Mouse (Mus musculus) heart, embryonic 13.5 days (tissue): ENCODE data around the gene Lcn9. TPM values are rescaled to one million over a fixed set of nuclear protein-coding genes. Genes with fewer than 3 reads are reported as not detected.

Experiments
- ATAC-seq: fragments of 200-750 bp; cut with Nextera tagmentation; 2 replicates; pipeline ENCODE4 v1.8.0; 2017; ENCODE audit warnings: moderate TSS enrichment; ENCODE audit not compliant: insufficient number of reproducible peaks, low FRiP score, low TSS enrichment; ENCODE audit errors: extremely low read depth
- H3K27ac ChIP-seq: fragments of 300-500 bp; sonication (generic); replicated peaks from 2 replicates; pipeline ENCODE4 v1.5.1; 2015; ENCODE audit warnings: moderate library complexity, mild to moderate bottlenecking, inconsistent platforms
- H3K27me3 ChIP-seq: fragments of 300-500 bp; sonication (generic); replicated peaks from 2 replicates; pipeline ENCODE4 v1.6.1; 2015; ENCODE audit warnings: mild to moderate bottlenecking, inconsistent platforms
- H3K36me3 ChIP-seq: fragments of 300-500 bp; sonication (generic); 2 replicates; pipeline ENCODE4 v1.6.1; 2015; ENCODE audit warnings: mild to moderate bottlenecking, inconsistent platforms
- H3K4me1 ChIP-seq: fragments of 300-500 bp; sonication (generic); 2 replicates; pipeline ENCODE4 v1.6.1; 2015; ENCODE audit warnings: inconsistent platforms
- H3K4me2 ChIP-seq: fragments of 300-500 bp; sonication (generic); 2 replicates; pipeline ENCODE4 v1.6.1; 2015; ENCODE audit warnings: inconsistent platforms, mild to moderate bottlenecking, moderate library complexity
- H3K4me3 ChIP-seq: fragments of 300-500 bp; sonication (generic); 2 replicates; pipeline ENCODE4 v1.5.1; 2015; ENCODE audit warnings: moderate library complexity, mild to moderate bottlenecking, inconsistent platforms
- H3K9ac ChIP-seq: fragments of 300-500 bp; sonication (generic); 2 replicates; pipeline ENCODE4 v1.6.1; 2015; ENCODE audit warnings: inconsistent platforms, mild to moderate bottlenecking, moderate library complexity
- H3K9me3 ChIP-seq: fragments of 300-500 bp; sonication (generic); 2 replicates; pipeline ENCODE4 v1.6.1; 2016; ENCODE audit warnings: inconsistent platforms
- WGBS: fragments of 180-500 bp; shearing (Covaris S2); methylation state at CpG from one replicate; pipeline ENCODE4 v1.1.7; 2015; ENCODE audit warnings: mixed read lengths; 5-methylcytosine and 5-hydroxymethylcytosine counted together
- polyA plus RNA-seq: library from polyadenylated mRNA; unstranded; fragments of >200 nt; fragmentation: Nextera tagmentation; extraction: Ambion mirVana; gene quantifications from 2 replicates; pipeline ENCODE4 v1.2.1, GENCODE M21; 2015

The Lcn9 gene
- polyA plus RNA-seq: not detected in 2 replicates

DNA sequence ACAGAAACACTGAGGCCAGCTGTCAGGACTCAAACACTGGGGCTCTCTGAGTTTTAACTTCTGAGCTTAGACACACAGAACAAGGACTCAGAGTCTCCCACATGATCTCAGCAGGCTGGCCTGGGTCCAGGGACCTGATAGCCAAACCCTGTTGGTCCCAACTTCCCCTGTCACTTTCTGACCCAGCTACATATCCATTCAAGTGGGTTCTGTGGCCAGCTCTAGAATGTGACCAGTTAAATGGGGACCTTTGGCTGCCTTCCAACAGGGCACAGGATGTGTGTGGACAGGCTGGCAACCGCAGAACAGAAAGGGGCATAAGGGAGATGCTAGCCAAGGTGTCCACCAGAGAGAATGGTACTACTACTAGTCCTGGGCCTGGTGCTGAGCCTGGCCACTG is at the start of gene Lcn9:
TSS of gene Lcn9 (plus strand) at position 348 of the 400 bp plus-strand sequence.
- no peak within 1 kb of the TSS for H3K9ac ChIP-seq
- WGBS: 58% methylated on average over 1 of the region's 1 CpGs
- no peak within 1 kb of the TSS for H3K4me3 ChIP-seq

DNA sequence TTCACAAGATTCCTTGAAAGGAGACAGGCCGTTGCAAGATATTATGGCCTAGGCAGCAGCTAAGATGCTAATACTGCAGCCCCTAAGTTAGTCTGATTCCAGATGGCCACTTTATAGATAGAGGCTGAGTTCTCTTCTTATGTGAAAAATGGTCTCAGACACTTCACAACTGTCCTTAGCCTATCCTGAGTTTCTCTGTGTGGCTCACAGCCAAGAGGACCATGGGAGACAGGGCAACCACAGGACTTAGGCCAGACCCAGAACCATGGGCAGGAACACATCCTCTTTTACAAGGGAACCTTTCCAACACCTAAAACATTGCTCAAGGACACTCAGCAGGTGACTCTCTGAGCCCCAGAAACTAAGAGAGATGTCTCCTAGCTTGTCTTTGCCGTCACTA is 49.4 kb upstream of the Lcn9 start:
- Histone ChIP-seq H3K4me3 (no peak overlapping the region), H3K27me3 (no peaks in the 10 kb centered on the region), H3K4me2 (no peak overlapping the region), H3K36me3 (no peaks in the 10 kb centered on the region), H3K4me1 (no peaks in the 10 kb centered on the region), H3K27ac (no peak overlapping the region), H3K9ac (no peak overlapping the region), H3K9me3 (no peaks in the 10 kb centered on the region)
- no peak for ATAC-seq
- WGBS: 73% methylated on average over 2 of the region's 2 CpGs

More for the DNA sequence above, at the start of gene Lcn9:
- H3K4me1 ChIP-seq: no peaks in the 10 kb centered on the region
- H3K9me3 ChIP-seq: no peaks in the 10 kb centered on the region
- no peaks in the 10 kb centered on the region for H3K36me3 ChIP-seq
- H3K27me3 ChIP-seq: no peaks in the 10 kb centered on the region
- H3K27ac ChIP-seq: no peak within 1 kb of the TSS
- ATAC-seq: no peak
- H3K4me2 ChIP-seq: no peak within 1 kb of the TSS

DNA sequence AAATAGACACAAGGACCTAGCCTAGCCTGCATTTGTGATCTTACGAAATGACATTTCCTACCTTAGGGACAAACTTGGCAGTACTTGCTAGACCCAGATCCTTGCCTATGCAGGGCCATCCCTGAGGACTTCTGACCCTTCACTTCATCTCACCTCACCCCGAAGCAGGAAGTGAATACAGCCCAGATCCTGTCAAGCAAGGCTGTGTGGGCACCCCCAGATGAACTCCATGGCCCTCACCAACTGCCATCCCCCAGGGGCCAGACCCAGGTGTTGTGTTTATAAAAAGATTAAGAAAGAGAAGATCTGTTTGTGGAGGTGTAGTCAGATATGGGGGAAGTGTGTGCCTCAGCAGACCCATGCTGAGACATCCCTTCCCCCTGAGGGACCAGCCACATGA is 48.3 kb upstream of the Lcn9 start:
- no peaks in the 10 kb centered on the region for H3K9me3 ChIP-seq
- ATAC-seq: no peak
- no peak overlapping the region for H3K9ac ChIP-seq
- H3K36me3 ChIP-seq: no peaks in the 10 kb centered on the region
- H3K27ac ChIP-seq: no peak overlapping the region
- H3K4me3 ChIP-seq: no peak overlapping the region
- H3K4me1 ChIP-seq: no peaks in the 10 kb centered on the region
- 57% methylated on average over 2 of the region's 2 CpGs for WGBS
- no peak overlapping the region for H3K4me2 ChIP-seq
- H3K27me3 ChIP-seq: no peaks in the 10 kb centered on the region

DNA sequence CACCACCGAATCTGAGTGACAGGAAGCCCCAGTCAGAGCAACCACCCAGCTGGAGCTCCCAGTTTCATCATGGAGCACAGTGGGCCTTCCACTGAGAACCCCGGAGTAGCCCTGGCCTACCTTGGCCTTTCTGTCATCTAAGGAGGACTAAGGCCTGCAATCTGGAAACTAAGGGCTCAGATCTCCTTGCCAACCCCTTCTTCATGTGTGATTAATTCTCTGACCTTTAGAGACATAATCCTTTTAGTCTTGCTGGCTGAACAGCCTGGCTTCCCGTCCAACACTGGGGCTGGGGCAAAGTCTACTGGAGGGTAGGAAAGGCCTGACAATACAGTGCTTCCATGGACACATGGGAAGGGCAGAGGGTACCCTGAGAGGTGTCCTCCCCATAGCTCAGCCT is 47.0 kb upstream of the Lcn9 start:
- no peaks in the 10 kb centered on the region for H3K4me1 ChIP-seq
- H3K4me3 ChIP-seq: no peak overlapping the region
- H3K27ac ChIP-seq: no peak overlapping the region
- 72% methylated on average over 3 of the region's 3 CpGs for WGBS
- H3K9me3 ChIP-seq: no peaks in the 10 kb centered on the region
- no peak overlapping the region for H3K4me2 ChIP-seq
- H3K9ac ChIP-seq: no peak overlapping the region
- H3K27me3 ChIP-seq: 0 out of 2 replicates have a peak, but pooled peaks cover under 1% of the 10 kb centered on the region
- ATAC-seq: no peak
- H3K36me3 ChIP-seq: no peaks in the 10 kb centered on the region

DNA sequence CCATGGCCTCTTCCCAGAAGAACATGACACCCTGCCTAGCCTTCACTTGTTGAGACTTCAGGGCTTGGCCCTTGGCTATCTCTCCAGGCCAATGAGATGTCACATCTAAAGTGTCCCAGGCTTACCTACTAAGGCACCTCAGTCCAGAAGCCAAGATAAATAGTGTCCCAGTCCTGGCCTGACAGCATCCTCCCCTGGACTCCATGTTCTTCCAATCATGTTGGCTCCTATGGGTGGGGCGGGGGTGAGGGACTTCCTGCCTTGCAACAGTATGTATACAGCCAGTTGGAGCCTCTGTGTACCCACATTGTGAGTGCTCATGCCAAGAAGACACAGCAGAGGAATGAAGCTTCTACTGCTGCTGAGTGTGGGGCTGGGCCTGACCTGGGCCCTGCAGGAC is 46.2 kb upstream of the Lcn9 start, which contains the start of gene Lcn11:
TSS of gene Lcn11 (plus strand) at position 301 of the 400 bp plus-strand sequence.
- ATAC-seq: no peak
- 82% methylated on average over 1 of the region's 1 CpGs for WGBS
- H3K27ac ChIP-seq: no peak within 1 kb of the TSS

DNA sequence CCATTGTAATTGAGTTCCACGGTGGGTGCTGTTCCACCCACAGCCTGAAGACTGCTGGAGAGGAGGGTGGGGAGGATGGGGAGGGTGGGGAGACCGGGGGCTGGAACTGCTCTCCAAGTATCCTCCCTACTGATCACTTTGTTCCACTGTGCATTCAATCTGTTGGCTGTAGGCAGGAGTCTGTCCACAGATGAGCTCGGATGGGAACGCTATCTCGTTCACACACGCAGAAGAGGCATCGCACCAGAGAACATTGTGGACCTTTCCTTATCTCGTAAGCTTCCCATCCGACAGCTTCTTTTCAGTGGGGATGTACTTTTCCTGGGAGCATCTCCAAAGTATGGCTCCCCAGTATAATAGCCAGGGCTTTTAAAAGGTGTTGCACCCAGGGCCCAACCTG is 43.9 kb upstream of the Lcn9 start:
- Histone ChIP-seq H3K36me3 (no peaks in the 10 kb centered on the region), H3K9ac (no peak overlapping the region), H3K4me1 (no peaks in the 10 kb centered on the region), H3K9me3 (no peaks in the 10 kb centered on the region), H3K4me2 (no peak overlapping the region), H3K27me3 (peaks cover 10% of the 10 kb centered on the region; the same call in 1 of the 2 replicates), H3K27ac (no peak overlapping the region), H3K4me3 (no peak overlapping the region)
- ATAC-seq: no peak
- WGBS: 59% methylated on average over 9 of the region's 9 CpGs

More for the DNA sequence above, 46.2 kb upstream of the Lcn9 start, which contains the start of gene Lcn11:
- H3K27me3 ChIP-seq: 0 out of 2 replicates have a peak, but pooled peaks cover 6% of the 10 kb centered on the region
- no peaks in the 10 kb centered on the region for H3K36me3 ChIP-seq
- H3K4me3 ChIP-seq: no peak within 1 kb of the TSS
- no peak within 1 kb of the TSS for H3K4me2 ChIP-seq
- no peaks in the 10 kb centered on the region for H3K9me3 ChIP-seq
- H3K9ac ChIP-seq: no peak within 1 kb of the TSS
- no peaks in the 10 kb centered on the region for H3K4me1 ChIP-seq

DNA sequence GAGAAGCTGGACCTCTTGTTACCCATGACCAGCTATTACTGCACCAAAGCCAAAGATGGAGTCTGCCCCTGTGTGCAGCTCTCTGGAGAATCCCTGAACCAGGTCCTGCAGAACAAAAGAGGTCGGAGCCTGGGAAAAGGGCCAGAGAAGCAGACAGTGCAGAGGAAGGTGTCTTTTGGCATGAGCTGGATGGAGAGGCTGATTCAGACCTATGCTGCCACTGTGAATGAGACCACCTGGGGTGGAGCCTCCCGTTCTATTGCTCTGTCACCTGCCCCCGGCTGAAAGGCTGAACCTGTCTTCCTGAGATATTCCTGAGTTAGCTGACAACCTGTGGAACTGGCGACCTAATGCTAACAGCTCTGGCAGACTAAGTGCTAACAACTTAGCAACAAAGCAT is 42.0 kb upstream of the Lcn9 start:
- Histone ChIP-seq H3K4me2 (no peak overlapping the region), H3K36me3 (no peaks in the 10 kb centered on the region), H3K27ac (no peak overlapping the region), H3K27me3 (peaks cover 10% of the 10 kb centered on the region; the same call in 1 of the 2 replicates), H3K4me3 (no peak overlapping the region), H3K9ac (no peak overlapping the region), H3K9me3 (no peaks in the 10 kb centered on the region), H3K4me1 (no peaks in the 10 kb centered on the region)
- ATAC-seq: no peak
- WGBS: 60% methylated on average over 4 of the region's 4 CpGs

DNA sequence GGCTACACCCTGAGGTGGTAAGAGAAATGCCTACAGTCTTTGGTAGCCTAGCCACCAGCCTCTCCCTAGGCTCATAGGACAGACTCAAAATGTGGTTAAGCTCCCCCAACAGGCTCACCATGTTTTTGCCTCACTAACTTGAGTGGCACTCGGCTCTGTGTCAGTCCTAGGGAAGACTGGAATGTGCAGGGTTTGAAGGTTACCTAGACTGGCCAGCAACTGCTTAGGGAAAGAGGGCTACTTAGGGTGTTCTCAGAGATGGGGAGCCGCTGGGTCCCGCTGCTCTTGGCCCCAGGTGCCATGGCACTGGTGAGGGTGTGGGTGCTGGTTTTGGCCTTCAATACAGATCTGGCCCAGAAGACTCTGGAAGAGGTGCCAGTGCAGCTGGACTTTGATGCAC is 41.0 kb upstream of the Lcn9 start, which contains the start of gene Gm13539:
TSS of gene Gm13539 (plus strand) at position 301 of the 400 bp plus-strand sequence.
- Histone ChIP-seq H3K4me3 (no peak within 1 kb of the TSS), H3K4me2 (no peak within 1 kb of the TSS), H3K36me3 (no peaks in the 10 kb centered on the region), H3K27me3 (peaks cover 10% of the 10 kb centered on the region; the same call in 1 of the 2 replicates), H3K27ac (no peak within 1 kb of the TSS), H3K9me3 (no peaks in the 10 kb centered on the region), H3K9ac (no peak within 1 kb of the TSS), H3K4me1 (no peaks in the 10 kb centered on the region)
- 77% methylated on average over 3 of the region's 3 CpGs for WGBS
- no peak for ATAC-seq

DNA sequence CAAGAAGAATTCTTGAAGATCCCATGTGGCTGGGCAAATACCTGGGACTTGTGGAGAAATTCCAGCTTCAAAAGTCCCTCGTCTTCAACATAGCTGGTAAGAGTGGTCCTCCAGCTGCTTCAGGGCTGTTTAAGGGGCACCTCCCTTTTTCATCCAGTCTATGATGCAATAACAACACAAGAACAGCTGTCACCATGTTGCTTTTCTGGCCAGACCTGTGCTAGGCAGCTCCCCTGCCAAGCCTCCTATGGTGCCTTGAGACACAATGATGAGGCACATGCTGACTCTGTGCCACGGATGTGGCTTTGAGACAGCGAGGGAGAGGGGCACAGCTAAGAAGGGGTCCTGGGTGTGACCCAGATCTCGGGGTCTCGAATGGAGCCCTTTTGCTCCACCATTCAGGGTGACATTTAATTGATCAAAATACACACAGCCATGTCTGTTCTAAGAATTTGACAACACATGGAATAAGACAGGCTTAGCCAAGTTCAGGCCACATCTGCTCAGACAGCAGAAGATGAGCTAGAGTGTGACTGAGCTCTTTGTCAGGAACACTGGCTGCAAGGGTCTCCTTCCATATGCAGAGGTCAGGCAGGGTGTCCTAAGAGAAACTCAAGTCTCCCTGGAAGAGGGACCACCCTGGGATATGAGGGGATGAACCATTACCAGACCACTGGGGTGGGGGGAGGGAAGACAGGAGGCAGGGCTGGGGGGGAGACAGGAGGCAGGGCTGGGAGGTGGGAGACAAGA is 37.2 kb upstream of the Lcn9 start:
- Histone ChIP-seq H3K27me3 (peaks cover 10% of the 10 kb centered on the region; the same call in 1 of the 2 replicates), H3K36me3 (no peaks in the 10 kb centered on the region), H3K4me3 (no peak overlapping the region), H3K27ac (no peak overlapping the region), H3K4me2 (no peak overlapping the region), H3K9ac (no peak overlapping the region), H3K9me3 (no peaks in the 10 kb centered on the region), H3K4me1 (no peaks in the 10 kb centered on the region)
- ATAC-seq: no peak
- 65% methylated on average over 5 of the region's 5 CpGs for WGBS

DNA sequence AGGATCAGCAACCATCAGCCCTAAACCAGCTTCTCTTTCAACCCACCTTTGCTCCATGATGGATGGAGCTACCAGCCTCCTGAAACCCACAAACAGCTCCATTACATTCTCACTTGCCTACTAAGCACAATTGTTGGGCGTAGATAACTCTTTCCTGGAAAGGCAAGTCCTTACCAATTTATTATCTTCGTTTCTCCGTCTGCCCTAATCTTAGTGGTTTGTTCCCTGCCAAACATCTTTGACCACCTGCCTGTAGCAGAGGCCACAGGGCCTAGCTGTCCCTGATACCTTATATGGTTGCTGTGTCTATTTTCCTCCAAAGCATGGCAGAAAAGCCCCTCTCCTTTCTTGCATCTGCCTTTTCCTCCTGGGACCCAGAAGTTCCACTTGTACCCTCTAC is 33.9 kb upstream of the Lcn9 start:
- ATAC-seq: no peak
- Histone ChIP-seq H3K4me2 (no peak overlapping the region), H3K27ac (no peak overlapping the region), H3K9ac (no peak overlapping the region), H3K4me1 (no peaks in the 10 kb centered on the region), H3K9me3 (no peaks in the 10 kb centered on the region), H3K4me3 (no peak overlapping the region), H3K36me3 (no peaks in the 10 kb centered on the region), H3K27me3 (no peaks in the 10 kb centered on the region)
- WGBS: 49% methylated on average over 3 of the region's 3 CpGs

DNA sequence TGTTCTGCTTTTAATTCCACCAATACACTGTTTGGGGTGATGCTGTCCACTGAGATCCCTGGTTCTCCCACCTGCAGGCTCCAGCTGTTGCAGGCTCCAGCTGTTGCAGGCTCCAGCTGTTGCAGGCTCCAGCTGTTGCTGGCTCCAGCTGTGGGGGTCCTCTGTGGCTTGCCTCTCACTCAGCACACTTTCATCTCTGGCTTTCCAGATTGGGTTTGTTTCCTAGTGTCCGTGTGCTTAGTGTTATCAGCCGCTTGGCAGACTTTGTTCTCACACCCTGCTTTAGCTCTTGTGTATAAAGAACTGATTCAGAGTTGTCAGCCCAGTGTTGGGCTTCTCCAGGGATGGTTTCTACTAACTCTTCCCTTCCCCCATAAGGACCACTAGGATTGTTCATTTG is 25.3 kb upstream of the Lcn9 start:
- Histone ChIP-seq H3K9ac (no peak overlapping the region), H3K4me1 (0 out of 2 replicates have a peak, but pooled peaks cover 3% of the 10 kb centered on the region), H3K4me3 (no peak overlapping the region), H3K27me3 (no peaks in the 10 kb centered on the region), H3K36me3 (no peaks in the 10 kb centered on the region), H3K9me3 (no peaks in the 10 kb centered on the region), H3K27ac (no peak overlapping the region), H3K4me2 (no peak overlapping the region)
- ATAC-seq: no peak
- WGBS: 11% methylated on average over 2 of the region's 2 CpGs

DNA sequence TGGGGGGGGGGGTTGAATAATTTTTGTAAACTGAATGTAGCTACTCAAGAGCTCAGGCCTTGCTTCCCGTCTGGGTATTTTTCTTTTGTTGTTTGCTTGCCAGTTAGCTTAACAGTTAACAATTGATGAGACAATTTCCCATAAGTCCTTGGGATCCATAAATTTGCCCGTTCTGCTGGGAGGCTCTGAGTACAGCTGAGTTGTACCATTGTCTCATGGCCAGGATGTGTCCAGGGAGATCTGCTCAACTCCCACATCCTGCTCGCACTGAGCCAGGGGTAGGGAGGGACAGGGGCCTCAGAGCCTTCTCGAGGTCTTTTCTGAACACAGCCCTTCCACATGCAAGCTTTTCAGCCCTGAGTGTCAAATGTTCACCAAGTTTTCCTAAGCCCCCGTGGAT is 24.9 kb upstream of the Lcn9 start:
- Histone ChIP-seq H3K36me3 (no peaks in the 10 kb centered on the region), H3K27ac (no peak overlapping the region), H3K4me1 (0 out of 2 replicates have a peak, but pooled peaks cover 3% of the 10 kb centered on the region), H3K4me2 (no peak overlapping the region), H3K9ac (no peak overlapping the region), H3K27me3 (no peaks in the 10 kb centered on the region), H3K9me3 (no peaks in the 10 kb centered on the region), H3K4me3 (no peak overlapping the region)
- 49% methylated on average over 5 of the region's 5 CpGs for WGBS
- ATAC-seq: no peak
